Mouse (Mus musculus): ENCODE data around the gene Zfp599. TPM values are rescaled to one million over a fixed set of nuclear protein-coding genes. Genes with fewer than 3 reads are reported as not detected.

Gene Zfp599
- 1.9 TPM in 2 replicates for polyA plus RNA-seq (2015; fragmentation: Nextera tagmentation; extraction: Ambion mirVana)

DNA sequence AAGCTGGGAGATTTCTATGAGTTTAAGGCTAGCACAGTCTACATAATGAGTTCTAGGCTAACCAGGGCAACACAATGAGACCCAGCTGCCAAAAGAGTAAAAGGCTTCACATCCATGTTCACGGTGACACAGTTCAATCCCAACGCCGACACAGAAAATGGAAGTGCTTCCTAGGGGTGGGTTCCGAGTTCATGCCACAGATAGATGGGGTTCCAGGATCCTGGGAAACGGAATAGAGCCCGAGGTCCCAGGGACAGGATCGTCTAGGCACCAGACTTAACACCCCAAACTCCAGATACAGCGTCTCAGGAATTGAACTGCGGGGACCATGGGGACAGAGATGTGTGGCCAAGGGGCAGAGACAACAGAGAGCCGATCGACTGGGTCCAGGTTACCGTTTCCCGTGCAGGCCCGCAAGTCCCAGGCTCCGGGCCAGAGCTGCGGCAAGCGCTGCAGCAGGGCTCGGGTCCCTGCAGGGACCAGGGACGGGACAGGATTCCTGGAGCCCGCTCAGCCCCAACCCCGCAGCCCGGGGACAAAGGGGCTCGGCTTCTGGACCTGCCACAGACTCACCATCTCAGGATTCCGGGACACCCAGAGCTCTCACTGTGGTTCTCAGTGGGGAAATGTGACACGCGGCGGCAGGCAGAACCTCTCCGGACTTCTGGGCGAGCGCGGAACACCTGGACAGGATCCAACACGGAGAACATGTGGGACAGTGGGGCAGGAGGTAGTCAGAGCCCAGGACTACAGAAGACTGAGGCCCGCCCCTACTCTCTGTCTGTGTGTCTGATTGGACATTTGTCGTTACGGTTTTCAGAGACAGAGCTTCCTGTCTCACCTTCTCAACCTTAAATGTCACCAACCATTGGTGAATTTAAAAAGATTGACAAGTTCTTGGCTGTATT lies at the start of gene Zfp599:
Zfp599 (minus strand) TSS at position 712 of the 908 bp plus-strand sequence.

DNA sequence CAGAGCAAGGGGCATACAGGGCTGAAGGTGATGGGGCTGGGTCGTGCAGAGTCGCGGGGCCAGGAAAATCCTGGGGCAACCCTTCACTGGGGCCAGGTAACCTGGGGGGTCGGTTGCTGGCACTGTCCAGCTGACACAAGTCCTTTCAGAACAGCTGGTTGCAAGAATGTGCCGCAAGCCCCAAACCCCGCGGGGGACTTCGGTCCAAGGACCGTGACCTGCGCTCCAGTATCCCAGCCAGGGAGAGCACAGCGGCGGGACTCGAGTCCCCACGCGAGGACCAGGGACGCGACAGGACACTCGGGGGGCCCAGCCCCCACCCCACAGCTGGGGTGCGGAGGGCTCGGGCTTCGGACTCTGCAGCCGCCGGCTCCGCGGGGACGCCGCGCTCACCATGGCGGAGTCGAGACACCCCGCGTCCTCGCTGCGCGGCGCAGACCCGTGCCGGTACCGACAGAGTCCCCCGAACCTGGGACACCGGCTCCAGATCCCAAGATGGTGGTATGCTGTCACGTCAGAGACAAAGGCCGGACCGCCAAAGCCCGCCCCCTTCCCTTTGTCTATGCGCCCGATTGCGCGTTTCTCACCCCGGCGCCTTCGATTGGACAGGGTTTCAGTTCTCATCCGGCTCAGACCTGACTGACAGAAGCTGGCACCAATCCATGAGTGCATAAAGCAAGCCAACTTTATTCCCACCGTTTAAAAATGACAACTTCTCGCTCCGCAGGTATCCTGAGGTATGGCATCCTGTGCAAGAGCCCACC lies 47.6 kb upstream of the Zfp599 start, which contains the start of gene Zfp810:
Zfp810 (minus strand) TSS at position 493 of the 764 bp plus-strand sequence.

DNA sequence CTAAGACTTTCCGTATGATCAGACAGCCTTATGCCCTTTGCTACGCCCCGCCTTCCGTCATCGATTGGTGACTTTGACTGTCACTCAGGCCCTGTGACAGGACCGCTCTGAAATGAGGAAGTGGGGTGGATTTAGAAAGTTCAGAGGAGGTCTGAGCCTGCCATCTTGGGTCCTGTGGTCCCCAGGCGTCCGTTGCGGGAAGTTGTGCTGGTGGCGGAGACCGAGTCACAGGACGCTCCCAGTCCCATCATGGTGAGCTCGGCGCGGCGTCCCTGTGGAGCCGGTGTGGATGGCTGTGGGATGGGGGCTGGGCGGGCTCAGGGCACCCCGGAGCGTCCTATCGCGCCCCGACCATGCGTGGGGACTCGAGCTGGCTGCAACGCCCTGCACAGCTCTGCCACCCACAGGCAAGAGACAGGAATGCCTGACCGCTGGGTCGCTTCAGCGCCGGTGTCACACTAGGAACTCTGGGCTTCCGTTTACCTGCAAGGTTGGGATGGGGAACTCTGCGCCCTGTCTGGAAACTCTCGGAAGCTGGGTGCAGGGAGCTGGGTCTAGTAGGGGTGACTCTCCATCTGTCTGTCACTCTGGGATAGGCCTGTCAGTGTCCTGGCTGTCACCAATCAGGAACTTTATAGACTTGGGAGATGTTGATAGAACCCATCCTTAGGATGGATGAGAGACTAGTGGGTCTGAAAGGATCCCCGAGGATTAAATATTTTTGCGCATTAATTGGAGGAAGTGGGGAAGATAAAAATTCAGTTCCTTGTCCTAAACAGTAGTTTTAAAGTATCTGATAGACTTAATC lies 33.9 kb downstream of the Zfp599 start, which contains the start of gene Zfp809:
Zfp809 (plus strand) TSS at position 134 of the 808 bp plus-strand sequence.

Other genes with a start within 250 kb of the Zfp599 start
- not detected in 2 replicates for gene Elavl3, start 207.9 kb downstream of the Zfp599 start, polyA plus RNA-seq (2015; fragmentation: Nextera tagmentation; extraction: Ambion mirVana)
- not detected in 2 replicates for gene Gm49318, start 188.6 kb downstream of the Zfp599 start, polyA plus RNA-seq (2015; fragmentation: Nextera tagmentation; extraction: Ambion mirVana)
- 5.9 and 6.2 TPM in 2 replicates for gene Zfp653, start 188.5 kb downstream of the Zfp599 start, polyA plus RNA-seq (2015; fragmentation: Nextera tagmentation; extraction: Ambion mirVana)
- gene Ecsit, start 174.5 kb downstream of the Zfp599 start, polyA plus RNA-seq (2015; fragmentation: Nextera tagmentation; extraction: Ambion mirVana), result 19.5 and 20.0 TPM in 2 replicates
- 9.1 and 14.5 TPM in 2 replicates for gene Cnn1, start 160.7 kb downstream of the Zfp599 start, polyA plus RNA-seq (2015; fragmentation: Nextera tagmentation; extraction: Ambion mirVana)
- 117 and 126 TPM in 2 replicates for gene Elof1, start 142.7 kb downstream of the Zfp599 start, polyA plus RNA-seq (2015; fragmentation: Nextera tagmentation; extraction: Ambion mirVana)
- 122 and 146 TPM in 2 replicates for gene Acp5, start 124.2 kb downstream of the Zfp599 start, polyA plus RNA-seq (2015; fragmentation: Nextera tagmentation; extraction: Ambion mirVana)
- gene Pigyl, start 103.0 kb downstream of the Zfp599 start, polyA plus RNA-seq (2015; fragmentation: Nextera tagmentation; extraction: Ambion mirVana), result 55.6 and 55.8 TPM in 2 replicates
- 0.07 TPM in 1 of 2 replicates, not detected in the other for gene Zfp872, start 71.8 kb downstream of the Zfp599 start, polyA plus RNA-seq (2015; fragmentation: Nextera tagmentation; extraction: Ambion mirVana)
- gene Zfp809, start 34.2 kb downstream of the Zfp599 start, polyA plus RNA-seq (2015; fragmentation: Nextera tagmentation; extraction: Ambion mirVana), result 9.9 and 12.4 TPM in 2 replicates
- gene Zfp810, start 47.8 kb upstream of the Zfp599 start, polyA plus RNA-seq (2015; fragmentation: Nextera tagmentation; extraction: Ambion mirVana), result 4.8 and 6.1 TPM in 2 replicates
- 19.8 and 20.3 TPM in 2 replicates for gene Anln, start 129.3 kb upstream of the Zfp599 start, polyA plus RNA-seq (2015; fragmentation: Nextera tagmentation; extraction: Ambion mirVana)
- 5.4 and 5.8 TPM in 2 replicates for gene 9530077C05Rik, start 151.6 kb upstream of the Zfp599 start, polyA plus RNA-seq (2015; fragmentation: Nextera tagmentation; extraction: Ambion mirVana)
- gene Gm17545, start 194.4 kb upstream of the Zfp599 start, polyA plus RNA-seq (2015; fragmentation: Nextera tagmentation; extraction: Ambion mirVana), result not detected in 2 replicates
- 95.9 and 98.4 TPM in 2 replicates for gene Rp9, start 209.8 kb upstream of the Zfp599 start, polyA plus RNA-seq (2015; fragmentation: Nextera tagmentation; extraction: Ambion mirVana)
- gene Bbs9, start 215.8 kb upstream of the Zfp599 start, polyA plus RNA-seq (2015; fragmentation: Nextera tagmentation; extraction: Ambion mirVana), result 3.8 and 4.9 TPM in 2 replicates

All from spleen, postnatal 0 days (tissue).